Mouse (Mus musculus) small intestine, adult 2 months (tissue): ENCODE measurements around the gene Rngtt.

Source experiments
- CTCF ChIP-seq: fragments of 200-500 bp; IDR thresholded peaks from 2 replicates; pipeline ENCODE4 v1.5.1; 2012; ENCODE audit warnings: low read depth, mild to moderate bottlenecking, control low read depth, inconsistent platforms, low read length, moderate library complexity, mixed read lengths; ENCODE audit not compliant: insufficient replicate concordance, insufficient read length; ENCODE audit errors: extremely low read depth
- POLR2A ChIP-seq: fragments of 200-500 bp; IDR thresholded peaks from 2 replicates; pipeline ENCODE4 v1.6.1; 2012; ENCODE audit warnings: low read depth, mild to moderate bottlenecking, control low read depth, inconsistent platforms, low read length, moderate library complexity

DNA sequence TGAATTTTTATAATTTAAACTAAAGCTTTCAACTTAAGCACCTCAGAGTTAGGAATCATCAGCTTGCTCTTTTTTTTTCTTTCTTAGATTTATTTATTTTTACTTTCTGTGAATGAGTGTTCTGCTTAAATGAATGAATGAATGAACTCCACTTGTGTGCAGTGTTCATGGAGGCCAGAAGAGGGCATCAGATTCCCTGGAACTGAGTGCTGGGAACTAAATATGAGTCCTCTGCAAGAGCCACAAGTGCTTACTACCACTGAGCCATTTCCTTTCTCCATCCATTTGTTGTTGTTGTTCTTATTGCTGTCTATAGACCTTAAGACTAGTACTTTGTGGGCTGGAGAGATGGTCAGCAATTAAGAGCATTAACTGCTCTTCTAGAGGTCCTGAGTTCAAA is 53.3 kb downstream of the Rngtt start:
- TF ChIP-seq CTCF (no peak), POLR2A (no peak)
